Mouse (Mus musculus): ENCODE results near the gene Tsacc. TPM values are rescaled to one million over a fixed set of nuclear protein-coding genes. Genes with fewer than 3 reads are reported as not detected.

The Tsacc gene
- 10.9 and 12.0 TPM in 2 replicates for polyA plus RNA-seq (2015; fragmentation: Nextera tagmentation; extraction: Ambion mirVana)

GRCm38 (mm10) chr3:88296561-88297318 is at the start of gene Tsacc, which contains the start of gene Cct3:
TSS of gene Tsacc (minus strand) at chr3:88296999.
TSS of gene Cct3 (plus strand) at chr3:88297116.
- H3K9me3 ChIP-seq: no peaks in the 10 kb centered on the region
- peak within 1 kb of the TSS; percentile 90 for H3K9ac ChIP-seq
- ATAC-seq (ENCODE audit: low FRiP score): peak; percentile 99
- peak within 1 kb of the TSS; percentile 83 for H3K4me3 ChIP-seq
- peaks cover 26% of the 10 kb centered on the region for H3K36me3 ChIP-seq
- WGBS: under 1% methylated on average over 44 of the region's 44 CpGs
- H3K4me1 ChIP-seq (replicated peaks): peaks cover 24% of the 10 kb centered on the region
- no peaks in the 10 kb centered on the region for H3K27me3 ChIP-seq
- H3K4me2 ChIP-seq: peak within 1 kb of the TSS; percentile 85
- H3K27ac ChIP-seq: peak within 1 kb of the TSS; percentile 95

DNA sequence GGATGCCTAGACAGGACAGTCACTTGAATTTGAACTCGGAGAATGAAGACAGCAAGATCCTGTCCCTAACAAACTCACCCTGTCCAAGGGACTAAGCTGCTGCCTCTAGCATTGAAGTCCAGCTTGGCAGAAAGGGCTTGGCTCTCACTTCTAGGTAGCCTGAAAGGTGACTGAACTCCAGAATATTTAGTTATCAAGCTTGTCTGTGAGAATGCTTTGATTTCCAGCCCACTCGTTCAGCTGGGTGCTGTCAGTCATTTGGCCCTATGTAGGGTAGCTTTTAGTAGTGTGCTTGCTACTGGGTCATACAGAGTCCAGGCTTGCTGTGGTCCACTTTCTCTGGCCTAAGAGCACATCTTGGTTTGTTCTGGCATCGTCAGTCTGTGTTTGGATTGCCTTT is 42.2 kb upstream of the Tsacc start:
- 82% methylated on average over 3 of the region's 3 CpGs for WGBS
- H3K4me1 ChIP-seq (replicated peaks): peaks cover 33% of the 10 kb centered on the region
- H3K27me3 ChIP-seq: no peaks in the 10 kb centered on the region
- no peak overlapping the region for H3K4me3 ChIP-seq
- ATAC-seq (ENCODE audit: low FRiP score): no peak
- H3K27ac ChIP-seq: no peak overlapping the region
- no peaks in the 10 kb centered on the region for H3K9me3 ChIP-seq
- no peak overlapping the region for H3K9ac ChIP-seq
- peaks cover 26% of the 10 kb centered on the region for H3K36me3 ChIP-seq
- H3K4me2 ChIP-seq: no peak overlapping the region

- H3K27ac ChIP-seq: no peak overlapping the region
- no peak for ATAC-seq (ENCODE audit: low FRiP score)
- 92% methylated on average over 7 of the region's 7 CpGs for WGBS
- H3K4me1 ChIP-seq (replicated peaks): peaks cover 33% of the 10 kb centered on the region
- H3K36me3 ChIP-seq: peaks cover 19% of the 10 kb centered on the region
- H3K4me2 ChIP-seq: no peak overlapping the region
- no peaks in the 10 kb centered on the region for H3K27me3 ChIP-seq
- H3K9me3 ChIP-seq: no peaks in the 10 kb centered on the region
- no peak overlapping the region for H3K9ac ChIP-seq
- no peak overlapping the region for H3K4me3 ChIP-seq
Observed at GRCm38 (mm10) chr3:88338316-88338715, 41.5 kb upstream of the Tsacc start.

GRCm38 (mm10) chr3:88337367-88338020 is 40.7 kb upstream of the Tsacc start:
- WGBS: 88% methylated on average over 11 of the region's 11 CpGs
- ATAC-seq (ENCODE audit: low FRiP score): no peak
- H3K9me3 ChIP-seq: no peaks in the 10 kb centered on the region
- H3K36me3 ChIP-seq: peaks cover 11% of the 10 kb centered on the region
- H3K4me2 ChIP-seq: peak overlapping the region; percentile 73
- peaks cover 33% of the 10 kb centered on the region for H3K4me1 ChIP-seq (replicated peaks)
- peak overlapping the region; percentile 56 for H3K9ac ChIP-seq
- H3K4me3 ChIP-seq: peak overlapping the region; percentile 72
- no peaks in the 10 kb centered on the region for H3K27me3 ChIP-seq
- no peak overlapping the region for H3K27ac ChIP-seq

DNA sequence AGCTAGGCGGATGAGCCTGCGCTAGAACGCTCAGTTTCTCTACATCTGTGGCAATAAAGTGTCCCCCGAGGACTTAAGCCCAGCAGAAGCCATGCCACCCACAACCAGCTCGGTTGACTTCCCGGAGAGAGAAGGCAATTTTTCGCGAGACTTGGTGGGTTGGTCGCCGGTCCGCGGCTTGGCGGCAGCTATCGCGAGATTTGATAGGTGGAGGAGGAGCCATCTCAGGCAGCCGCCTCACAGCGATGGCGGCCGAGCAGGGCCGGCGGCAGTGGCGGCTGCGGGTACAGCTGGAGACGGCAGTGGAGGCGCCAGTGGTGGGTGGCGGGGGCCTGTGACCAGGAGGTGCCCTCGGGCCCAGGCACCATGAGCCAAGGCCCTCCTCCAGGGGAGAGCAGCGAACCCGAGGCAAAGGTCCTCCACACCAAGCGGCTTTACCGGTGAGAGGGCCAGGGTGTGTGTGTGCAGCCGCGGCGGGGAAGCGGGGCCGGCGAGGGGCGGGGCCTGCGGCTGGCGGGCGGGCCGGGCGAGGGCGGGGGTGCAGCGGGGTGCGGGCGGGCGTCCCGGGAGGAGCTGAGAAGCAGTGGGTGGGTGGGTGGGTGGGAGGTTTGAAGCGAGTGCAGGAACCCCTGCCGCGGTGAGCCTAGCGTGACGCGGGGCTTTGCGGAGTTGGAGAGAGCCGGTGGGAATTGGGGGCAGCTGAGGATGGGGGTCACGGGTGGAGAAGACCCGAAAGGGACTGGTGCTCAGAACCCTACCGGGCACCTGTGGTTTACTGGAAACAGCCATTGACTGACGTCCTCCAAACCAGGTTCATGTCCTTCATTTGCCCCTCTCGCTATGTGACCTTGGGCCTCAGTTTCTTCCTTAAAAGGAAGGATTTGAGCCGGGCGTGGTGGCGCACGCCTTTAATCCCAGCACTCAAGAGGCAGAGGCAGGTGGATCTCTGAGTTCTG is 39.5 kb upstream of the Tsacc start, which contains the start of the genes Tmem79 and Smg5:
Tmem79 (minus strand) TSS at position 91 of the 956 bp plus-strand sequence.
Smg5 (plus strand) TSS at position 203 of the 956 bp plus-strand sequence.
- Histone ChIP-seq H3K9me3 (no peaks in the 10 kb centered on the region), H3K9ac (peak within 1 kb of the TSS; percentile 90), H3K4me2 (peak within 1 kb of the TSS; percentile 76), H3K4me1 (replicated peaks) (peaks cover 33% of the 10 kb centered on the region), H3K4me3 (peak within 1 kb of the TSS; percentile 72), H3K27me3 (no peaks in the 10 kb centered on the region), H3K36me3 (no peaks in the 10 kb centered on the region), H3K27ac (peak within 1 kb of the TSS; percentile 97)
- WGBS: 3% methylated on average over 61 of the region's 66 CpGs
- peak; percentile 95 for ATAC-seq (ENCODE audit: low FRiP score)

DNA sequence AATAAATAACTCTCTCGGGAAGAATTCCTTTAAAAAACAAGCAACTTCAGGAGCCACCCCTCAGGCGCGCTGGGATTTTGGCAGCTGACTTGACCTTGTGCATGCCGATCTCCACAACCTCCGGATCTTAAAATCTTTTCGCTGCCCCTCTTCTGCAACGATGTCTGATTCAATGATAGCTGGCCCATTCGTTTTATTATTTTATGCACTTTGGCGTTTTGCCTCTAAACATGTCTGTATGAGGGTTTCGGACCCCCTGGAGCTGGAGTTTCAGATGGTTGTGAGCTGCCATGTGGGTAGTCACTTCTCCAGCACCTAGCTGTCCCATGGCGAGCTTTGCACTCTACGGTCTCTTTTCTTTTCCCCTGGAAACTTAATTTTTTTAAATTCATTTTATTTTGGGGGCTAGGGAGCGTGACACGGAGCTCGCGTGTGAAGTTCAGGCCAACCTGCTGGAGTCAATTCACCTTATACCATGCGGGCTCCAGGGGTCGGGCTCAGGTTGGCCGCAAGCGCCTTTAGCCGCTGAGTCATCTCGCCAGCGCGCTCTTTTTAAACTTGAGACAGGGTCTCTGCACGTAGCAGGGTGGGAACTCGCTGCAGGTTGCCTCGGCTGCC is 38.7 kb upstream of the Tsacc start:
- Histone ChIP-seq H3K4me2 (peak overlapping the region; percentile 76), H3K27ac (peak overlapping the region; percentile 97), H3K27me3 (no peaks in the 10 kb centered on the region), H3K9me3 (no peaks in the 10 kb centered on the region), H3K36me3 (no peaks in the 10 kb centered on the region), H3K4me1 (replicated peaks) (peaks cover 33% of the 10 kb centered on the region), H3K9ac (peak overlapping the region; percentile 90), H3K4me3 (peak overlapping the region; percentile 72)
- WGBS: 1% methylated on average over 27 of the region's 27 CpGs
- peak; percentile 67 for ATAC-seq (ENCODE audit: low FRiP score)

DNA sequence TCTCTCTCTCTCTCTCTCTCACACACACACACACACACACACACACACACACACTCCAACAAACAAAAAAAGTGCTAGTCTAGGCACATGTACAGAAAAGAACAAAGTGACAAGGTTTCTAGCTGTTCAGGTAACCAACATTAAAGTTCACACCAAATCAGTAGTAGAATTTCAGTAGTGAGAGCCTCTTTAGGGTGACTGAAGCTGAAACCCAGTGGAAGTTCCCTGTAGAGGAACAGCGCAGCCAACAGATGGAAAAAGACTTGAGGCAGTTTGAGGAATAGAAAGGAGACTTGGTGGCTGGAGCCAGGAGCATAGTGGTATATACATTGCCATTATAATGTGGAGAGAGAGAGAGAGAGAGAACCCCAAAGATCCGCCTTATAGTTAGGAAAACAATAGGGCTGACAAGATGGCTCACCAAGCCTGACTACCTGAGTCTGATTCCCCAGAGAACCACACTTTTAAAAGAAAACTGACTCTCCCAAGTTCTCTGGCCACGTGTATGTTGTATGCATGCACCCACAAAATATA is 38.2 kb upstream of the Tsacc start:
- Histone ChIP-seq H3K36me3 (no peaks in the 10 kb centered on the region), H3K4me3 (peak overlapping the region; percentile 72), H3K9ac (peak overlapping the region; percentile 90), H3K4me2 (peak overlapping the region; percentile 76), H3K27ac (no peak overlapping the region), H3K9me3 (no peaks in the 10 kb centered on the region), H3K4me1 (replicated peaks) (peaks cover 33% of the 10 kb centered on the region), H3K27me3 (no peaks in the 10 kb centered on the region)
- ATAC-seq (ENCODE audit: low FRiP score): no peak
- WGBS: 33% methylated on average over 3 of the region's 3 CpGs

GRCm38 (mm10) chr3:88334029-88334658 is 37.3 kb upstream of the Tsacc start:
- H3K27me3 ChIP-seq: no peaks in the 10 kb centered on the region
- no peak overlapping the region for H3K4me3 ChIP-seq
- 60% methylated on average over 12 of the region's 12 CpGs for WGBS
- peaks cover 31% of the 10 kb centered on the region for H3K4me1 ChIP-seq (replicated peaks)
- H3K4me2 ChIP-seq: no peak overlapping the region
- peaks cover 8% of the 10 kb centered on the region for H3K36me3 ChIP-seq
- H3K27ac ChIP-seq: no peak overlapping the region
- no peaks in the 10 kb centered on the region for H3K9me3 ChIP-seq
- ATAC-seq (ENCODE audit: low FRiP score): no peak
- H3K9ac ChIP-seq: 0 out of 2 replicates have a peak overlapping the region, but pooled peaks have one; percentile 6

GRCm38 (mm10) chr3:88331282-88331681 is 34.5 kb upstream of the Tsacc start:
- H3K27ac ChIP-seq: no peak overlapping the region
- ATAC-seq (ENCODE audit: low FRiP score): no peak
- H3K27me3 ChIP-seq: no peaks in the 10 kb centered on the region
- no peak overlapping the region for H3K4me2 ChIP-seq
- peaks cover 11% of the 10 kb centered on the region for H3K4me1 ChIP-seq (replicated peaks)
- no peak overlapping the region for H3K4me3 ChIP-seq
- no peak overlapping the region for H3K9ac ChIP-seq
- 29% methylated on average over 2 of the region's 2 CpGs for WGBS
- H3K36me3 ChIP-seq: peaks cover 25% of the 10 kb centered on the region
- no peaks in the 10 kb centered on the region for H3K9me3 ChIP-seq

DNA sequence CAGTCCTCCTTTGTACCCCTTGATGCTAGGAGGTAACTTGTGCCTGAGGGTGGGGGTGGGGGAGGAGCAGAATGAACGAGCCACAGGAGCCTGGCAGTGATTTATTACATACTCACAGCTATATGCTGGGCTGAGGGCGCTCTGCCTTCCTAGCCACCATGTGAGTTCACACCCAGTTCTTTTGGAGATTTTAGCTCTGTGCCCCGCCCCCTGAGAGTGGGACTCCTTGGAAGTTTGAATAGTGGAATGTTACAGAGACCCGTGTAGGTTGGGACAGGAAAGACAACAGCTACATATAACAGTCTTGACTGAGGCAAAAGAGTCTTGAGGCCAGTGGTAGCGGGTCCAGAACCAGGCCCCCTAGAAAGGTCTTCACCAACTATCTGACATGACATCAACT is 32.2 kb upstream of the Tsacc start:
- Histone ChIP-seq H3K4me1 (replicated peaks) (peaks cover 17% of the 10 kb centered on the region), H3K4me2 (no peak overlapping the region), H3K27me3 (no peaks in the 10 kb centered on the region), H3K9ac (no peak overlapping the region), H3K4me3 (no peak overlapping the region), H3K27ac (no peak overlapping the region), H3K9me3 (no peaks in the 10 kb centered on the region), H3K36me3 (peaks cover 25% of the 10 kb centered on the region)
- 74% methylated on average over 5 of the region's 5 CpGs for WGBS
- no peak for ATAC-seq (ENCODE audit: low FRiP score)

DNA sequence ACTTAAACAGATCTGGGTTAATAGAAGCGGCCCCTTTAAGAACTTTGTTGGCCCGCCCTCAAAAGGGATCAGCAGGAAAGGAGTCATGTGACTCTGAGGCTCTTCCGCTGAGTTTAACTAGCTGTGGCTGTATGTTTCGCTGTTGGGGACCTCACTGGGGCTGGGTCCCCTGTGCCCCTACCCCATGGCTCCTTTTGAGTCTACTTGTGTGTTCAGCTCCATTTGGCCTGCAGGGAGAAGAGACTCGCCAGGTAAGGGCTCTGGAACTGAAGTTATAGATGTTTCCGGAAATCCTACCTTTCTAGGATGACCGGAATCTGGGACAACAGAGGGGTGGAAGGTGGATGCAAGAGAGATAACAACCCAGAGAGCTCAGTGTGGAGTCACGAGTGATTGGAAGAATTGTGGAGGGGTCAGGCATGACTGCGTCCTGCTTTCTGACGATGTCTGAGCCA is 28.2 kb upstream of the Tsacc start, which contains the start of gene Glmp:
Glmp (plus strand) TSS at position 73 of the 455 bp plus-strand sequence.
- no peaks in the 10 kb centered on the region for H3K27me3 ChIP-seq
- peaks cover 65% of the 10 kb centered on the region for H3K36me3 ChIP-seq
- 4% methylated on average over 10 of the region's 10 CpGs for WGBS
- H3K27ac ChIP-seq: no peak within 1 kb of the TSS
- H3K4me2 ChIP-seq: peak within 1 kb of the TSS; percentile 78
- H3K9ac ChIP-seq: peak within 1 kb of the TSS; percentile 80
- H3K4me3 ChIP-seq: peak within 1 kb of the TSS; percentile 59
- ATAC-seq (ENCODE audit: low FRiP score): peak; percentile 78
- no peaks in the 10 kb centered on the region for H3K9me3 ChIP-seq
- H3K4me1 ChIP-seq (replicated peaks): peaks cover 17% of the 10 kb centered on the region
